Mouse (Mus musculus): ENCODE measurements around the gene Pitpnc1. TPM values are rescaled to one million over a fixed set of nuclear protein-coding genes. Genes with fewer than 3 reads are reported as not detected.

Pitpnc1 gene
- 45.7 TPM for polyA plus RNA-seq (2015; fragmentation: Illumina TruSeq; extraction: RNeasy Lipid Tissue Mini Kit (QIAGEN cat#74804); ENCODE audit: low read depth, low replicate concordance)

DNA sequence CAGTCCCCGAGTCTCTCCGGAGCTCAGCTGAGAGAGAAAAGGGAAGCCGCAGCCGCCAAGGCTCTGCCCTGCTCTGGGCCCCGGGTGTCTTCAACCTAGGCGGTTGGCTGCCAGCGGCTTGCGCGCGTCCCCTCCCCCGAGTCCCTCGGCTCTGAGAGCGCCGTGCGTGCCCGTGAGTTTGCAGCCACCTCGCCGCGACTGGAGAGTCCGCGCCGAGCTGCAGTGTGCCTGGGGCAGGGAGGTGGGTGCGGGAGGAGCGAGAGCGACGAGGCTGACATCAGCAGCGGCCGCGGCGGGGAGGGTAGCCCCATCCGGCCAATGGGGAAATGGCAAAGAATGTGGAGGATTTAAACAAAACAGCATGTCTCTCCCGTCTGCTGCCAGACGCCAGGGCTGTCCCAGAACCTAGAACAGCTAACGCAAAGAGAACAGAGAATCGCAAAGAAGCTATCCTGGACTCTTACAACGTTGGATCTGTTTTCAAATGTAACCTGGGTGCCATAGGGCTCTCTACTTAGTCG is at the start of gene Pitpnc1:
Pitpnc1 (minus strand) TSS at position 179 of the 521 bp plus-strand sequence.

DNA sequence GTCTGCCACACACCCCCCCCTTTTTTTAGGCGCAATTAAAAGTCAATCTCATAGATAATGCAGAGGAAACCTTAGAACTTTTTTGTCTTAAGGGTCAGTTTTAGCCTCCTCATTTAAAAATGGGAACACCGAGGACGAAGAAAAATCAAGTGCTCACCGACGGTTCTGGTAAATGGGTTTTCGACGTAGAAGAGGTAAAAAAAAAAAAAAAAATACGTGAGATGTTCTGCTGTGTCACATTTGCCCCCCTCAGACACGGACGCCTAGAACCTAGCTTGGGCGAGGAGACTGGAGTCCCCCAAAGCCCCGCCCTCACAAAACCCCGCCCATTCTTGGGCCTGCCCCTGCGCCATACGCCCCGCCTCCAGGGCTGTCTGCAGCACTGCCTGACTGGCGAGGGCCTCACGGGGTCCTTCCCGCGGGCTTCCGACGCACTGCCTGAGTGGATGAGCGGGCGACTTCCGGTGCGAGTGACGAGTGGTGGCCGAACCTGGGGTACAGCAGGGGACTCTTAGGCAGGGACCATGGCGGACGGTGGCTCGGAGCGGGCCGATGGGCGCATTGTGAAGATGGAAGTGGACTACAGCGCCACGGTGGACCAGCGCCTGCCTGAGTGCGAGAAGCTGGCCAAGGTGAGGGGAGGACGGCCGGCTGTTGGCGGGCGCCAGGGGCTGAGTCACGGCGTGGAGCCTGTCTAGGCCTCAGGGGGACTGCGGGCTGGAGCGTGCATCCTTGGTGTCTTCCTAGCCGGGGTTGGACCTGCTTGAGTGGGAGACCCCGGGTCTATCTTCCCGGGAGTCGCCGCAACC is 8.8 kb upstream of the Pitpnc1 start, which contains the start of gene Psmd12:
Psmd12 (plus strand) TSS at position 432 of the 809 bp plus-strand sequence.

DNA sequence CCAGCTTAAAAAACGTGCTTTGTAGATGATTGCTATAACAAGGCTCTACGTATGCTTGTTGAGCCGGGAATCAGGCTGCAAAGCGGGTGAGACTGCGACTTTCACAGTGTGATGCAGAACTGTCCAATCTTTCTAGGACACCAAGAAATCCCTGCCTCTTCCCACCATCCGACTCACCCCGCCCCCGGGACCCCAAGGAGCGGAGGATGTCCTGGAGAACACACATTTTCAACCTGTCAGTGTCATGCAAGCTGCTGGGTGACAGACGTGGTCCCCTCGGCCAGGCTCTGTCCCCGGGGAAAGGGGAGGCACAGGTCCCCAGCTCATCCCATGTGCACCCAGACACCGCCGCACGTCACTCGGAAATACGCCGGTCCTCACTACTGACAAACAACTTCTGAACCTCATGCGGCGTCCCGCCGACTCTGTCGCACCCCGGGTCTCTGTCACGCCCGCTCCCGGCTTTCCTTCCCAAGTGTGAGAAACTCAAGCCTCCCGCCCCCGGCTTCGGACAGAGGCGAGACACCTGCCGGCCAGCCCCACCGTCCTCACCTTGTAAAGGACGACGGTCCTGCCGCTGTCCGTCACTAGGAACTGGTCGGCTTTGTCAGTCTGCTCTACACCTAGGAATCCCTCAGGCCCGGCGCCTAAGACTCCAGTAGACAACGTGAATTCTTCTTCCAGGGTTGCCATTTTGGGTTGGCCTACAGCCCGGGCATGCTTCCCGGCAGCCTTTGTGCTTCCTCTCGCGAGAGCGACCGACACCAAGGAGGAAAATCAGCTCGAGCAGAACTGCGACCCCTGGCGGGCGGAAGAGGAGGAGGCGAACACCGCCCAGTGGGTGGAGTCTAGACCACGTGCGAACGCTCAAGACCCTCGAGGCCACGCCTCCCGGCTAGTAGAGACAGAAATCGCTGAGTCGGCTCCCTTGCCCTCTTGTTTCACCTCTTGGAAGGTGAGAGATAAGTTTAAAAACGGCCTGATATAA is 281.6 kb downstream of the Pitpnc1 start, which contains the start of gene Nol11:
Nol11 (minus strand) TSS at position 817 of the 988 bp plus-strand sequence.

Other genes starting within 250 kb of the Pitpnc1 start
- gene Psmd12, start 8.8 kb upstream of the Pitpnc1 start, polyA plus RNA-seq (2015; fragmentation: Illumina TruSeq; extraction: RNeasy Lipid Tissue Mini Kit (QIAGEN cat#74804); ENCODE audit: low read depth, low replicate concordance): 102 TPM
- gene Helz, start 77.2 kb upstream of the Pitpnc1 start, polyA plus RNA-seq (2015; fragmentation: Illumina TruSeq; extraction: RNeasy Lipid Tissue Mini Kit (QIAGEN cat#74804); ENCODE audit: low read depth, low replicate concordance): 12.1 TPM
- gene Cacng1, start 245.8 kb upstream of the Pitpnc1 start, polyA plus RNA-seq (2015; fragmentation: Illumina TruSeq; extraction: RNeasy Lipid Tissue Mini Kit (QIAGEN cat#74804); ENCODE audit: low read depth, low replicate concordance): 0.37 TPM